Mouse (Mus musculus): ENCODE measurements around the gene Kcnab1.

Kcnab1 gene

DNA sequence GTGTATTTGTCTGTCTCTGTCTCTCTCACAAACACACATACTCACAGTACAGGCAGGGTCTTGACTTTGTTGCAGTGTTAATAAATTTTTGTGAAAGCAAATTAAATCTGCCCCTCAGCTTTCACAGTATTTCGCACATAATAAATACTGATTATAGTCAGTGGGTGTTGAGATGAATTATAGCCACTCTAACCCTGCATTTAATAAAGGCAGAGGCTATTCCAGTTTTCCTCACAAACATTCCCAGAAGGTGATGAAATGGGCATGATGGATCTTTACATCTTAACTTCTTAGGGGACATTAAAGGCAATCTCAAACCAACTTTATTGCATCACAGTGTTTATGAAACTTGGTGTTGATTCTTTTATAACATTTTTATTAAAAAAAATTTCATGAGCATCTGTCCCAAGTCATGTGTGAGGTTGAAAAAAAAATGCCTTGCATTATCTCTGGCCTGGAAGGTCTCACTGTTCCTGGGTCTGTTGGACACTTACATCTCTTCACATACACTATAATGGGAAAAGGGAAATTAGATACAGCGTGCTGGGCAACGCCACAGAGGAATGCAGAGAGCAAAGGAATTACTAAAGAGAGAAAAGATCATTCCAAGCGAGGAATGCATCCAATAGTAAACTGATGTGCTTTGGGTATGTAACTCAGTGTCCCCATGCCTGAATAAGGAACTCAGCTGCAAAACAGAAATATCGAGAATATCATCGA is 95.3 kb downstream of the Kcnab1 start:
- DNase-seq: no peak

DNA sequence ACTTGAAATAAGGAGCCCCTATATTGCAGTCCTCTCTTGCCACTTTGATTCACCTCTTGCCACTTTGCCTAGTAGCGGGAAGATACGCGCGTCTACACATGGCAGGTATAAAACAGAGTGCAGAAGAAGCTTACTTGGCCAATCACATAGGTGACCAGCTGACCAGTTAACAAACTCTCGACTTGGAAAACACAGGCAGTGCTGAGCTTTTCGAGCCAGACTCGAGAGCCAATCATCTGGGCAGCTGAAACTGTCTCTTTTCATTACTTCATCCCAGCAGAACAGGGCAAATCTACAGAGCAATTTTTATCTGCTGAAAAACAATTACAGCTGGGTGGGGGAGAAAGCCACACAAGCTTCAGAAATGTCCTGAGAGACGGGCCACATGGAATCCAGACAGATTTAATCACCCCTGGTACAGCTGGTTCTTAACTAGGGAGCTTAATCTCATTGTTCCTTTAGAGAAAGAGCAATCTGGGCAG is 96.4 kb downstream of the Kcnab1 start:
- no peak for DNase-seq

DNA sequence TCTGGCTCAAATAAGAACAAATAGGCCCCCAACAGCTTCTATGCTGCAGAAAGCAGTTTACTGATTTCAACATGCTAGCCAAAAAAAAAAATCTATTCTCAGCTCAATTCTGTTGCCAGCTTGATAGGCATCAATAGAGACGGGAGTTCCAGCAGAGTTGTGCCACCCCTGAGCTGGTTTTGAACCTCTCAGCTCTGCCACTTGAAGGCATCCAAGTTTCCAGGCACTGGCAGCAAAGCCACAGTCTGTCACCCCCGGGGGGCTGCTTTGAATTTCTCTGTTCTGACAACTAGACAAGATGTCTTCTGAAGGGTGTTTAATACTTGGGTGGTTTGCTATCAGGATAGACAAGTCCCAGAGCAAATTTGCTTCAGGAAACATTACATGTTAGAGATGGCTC is 104.5 kb downstream of the Kcnab1 start:
- no peak for DNase-seq

DNA sequence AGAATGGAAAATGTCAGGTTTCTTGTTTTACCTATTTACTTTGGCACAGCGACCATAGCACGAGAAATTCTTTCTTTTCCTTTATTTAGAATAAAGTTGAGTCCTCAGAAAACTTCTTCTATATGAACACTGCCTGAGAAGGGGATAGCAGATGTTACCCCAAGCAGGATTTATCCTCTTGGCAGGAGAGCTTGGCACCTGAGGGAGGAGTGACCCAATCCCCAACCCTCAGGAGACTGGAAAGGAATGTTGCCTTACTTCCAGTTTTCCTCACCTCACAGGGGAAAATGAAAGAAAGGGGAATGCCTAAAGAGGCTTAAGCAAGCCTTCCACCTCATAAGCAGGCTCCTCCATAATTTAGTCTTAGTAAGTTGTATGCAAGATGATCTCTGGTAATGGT is 105.5 kb downstream of the Kcnab1 start:
- DNase-seq: no peak

DNA sequence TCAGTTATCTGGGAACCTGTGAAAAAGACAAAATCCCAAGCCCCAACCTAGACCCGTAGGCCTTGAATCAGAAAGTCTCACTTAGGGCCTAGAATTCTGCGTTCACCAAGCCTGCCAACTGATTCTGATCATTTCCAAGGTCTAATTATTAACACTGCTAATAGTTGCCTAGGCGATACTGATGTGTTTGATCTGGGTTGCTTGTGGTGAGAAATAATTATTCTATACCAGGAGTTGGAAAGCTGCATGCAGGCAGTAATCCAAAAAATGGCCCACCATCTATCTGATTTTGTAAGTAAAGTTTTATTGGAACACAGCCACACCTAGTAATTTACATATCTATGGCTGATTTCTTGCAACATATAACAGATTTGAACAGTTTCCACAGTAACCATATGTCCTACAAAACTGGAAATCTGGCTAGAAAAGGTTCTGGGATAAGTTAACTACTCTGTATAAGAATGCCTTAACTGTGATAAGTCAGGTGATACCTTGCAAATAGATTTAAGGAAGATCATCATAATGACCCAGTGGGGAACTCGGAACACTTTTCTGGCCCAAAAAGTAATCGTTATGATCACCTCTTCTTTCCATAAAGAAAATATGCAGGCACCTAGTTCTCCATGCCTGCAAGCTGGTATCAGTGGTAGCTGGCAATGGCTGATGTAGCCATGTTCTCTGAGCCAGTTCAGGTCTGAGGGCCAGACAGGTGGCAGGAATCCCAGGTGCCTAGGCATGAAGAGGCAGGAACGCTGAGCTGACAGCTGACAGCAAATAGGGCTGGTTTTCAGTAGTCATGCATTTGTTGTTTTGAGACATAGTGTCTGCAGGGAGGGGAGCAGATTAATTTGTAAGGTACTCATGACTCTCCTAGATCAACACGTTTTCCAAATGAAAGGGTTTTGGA is 108.7 kb downstream of the Kcnab1 start:
- no peak for DNase-seq

DNA sequence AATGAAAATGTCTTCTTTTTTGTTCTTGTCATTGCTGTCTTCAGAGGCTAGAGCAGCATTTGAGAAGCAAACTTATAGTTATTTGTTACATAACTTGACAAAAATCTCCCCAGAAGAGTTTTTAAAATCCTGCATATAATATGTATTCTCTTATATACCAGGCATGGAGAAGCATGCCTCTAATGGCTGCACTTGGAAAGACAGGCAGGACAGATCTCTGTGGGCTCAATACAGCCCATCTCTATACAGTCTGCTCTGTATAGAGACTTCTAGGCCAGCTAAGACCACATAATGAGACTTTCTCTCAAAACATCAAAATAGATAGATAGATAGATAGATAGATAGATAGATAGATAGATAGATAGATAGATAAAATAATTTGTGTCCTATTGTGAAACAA is 111.1 kb downstream of the Kcnab1 start:
- no peak for DNase-seq

DNA sequence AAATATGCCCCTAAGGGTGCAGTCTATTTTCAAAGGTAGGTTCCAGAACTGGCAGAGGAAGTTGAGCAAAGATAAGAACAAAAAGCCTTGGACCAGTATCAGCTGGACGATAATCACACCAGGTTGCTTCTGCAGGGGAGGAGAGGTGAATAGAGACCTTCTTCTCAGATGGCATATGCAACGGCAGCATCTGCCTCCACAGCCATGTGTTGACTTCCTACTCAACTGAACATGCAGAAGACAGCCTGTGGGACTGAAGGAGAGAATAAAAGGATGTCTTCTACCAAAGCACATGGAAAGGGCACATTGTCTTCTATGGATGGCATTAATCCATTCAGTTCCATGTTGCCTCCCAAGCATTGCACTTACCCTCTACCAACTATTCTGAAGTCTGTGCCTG is 114.5 kb downstream of the Kcnab1 start:
- DNase-seq: no peak

DNA sequence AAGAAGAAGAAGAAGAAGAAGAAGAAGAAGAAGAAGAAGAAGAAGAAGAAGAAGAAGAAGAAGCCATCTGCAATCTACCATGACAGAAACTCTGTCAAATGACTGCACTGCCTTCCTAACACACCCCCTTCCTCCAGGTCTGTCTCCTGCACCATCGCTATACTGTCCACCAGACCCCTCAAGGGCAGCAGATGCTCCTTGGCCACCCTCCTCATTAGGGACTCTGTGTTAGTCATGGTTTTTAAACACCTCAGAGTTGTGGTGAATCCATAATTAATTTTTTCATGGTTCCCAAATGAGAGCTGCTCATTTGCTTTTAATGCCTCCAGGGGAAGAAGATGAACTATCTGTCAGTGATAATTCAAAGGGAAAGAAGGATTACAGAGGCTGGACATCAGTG is 121.8 kb downstream of the Kcnab1 start:
- DNase-seq: no peak

DNA sequence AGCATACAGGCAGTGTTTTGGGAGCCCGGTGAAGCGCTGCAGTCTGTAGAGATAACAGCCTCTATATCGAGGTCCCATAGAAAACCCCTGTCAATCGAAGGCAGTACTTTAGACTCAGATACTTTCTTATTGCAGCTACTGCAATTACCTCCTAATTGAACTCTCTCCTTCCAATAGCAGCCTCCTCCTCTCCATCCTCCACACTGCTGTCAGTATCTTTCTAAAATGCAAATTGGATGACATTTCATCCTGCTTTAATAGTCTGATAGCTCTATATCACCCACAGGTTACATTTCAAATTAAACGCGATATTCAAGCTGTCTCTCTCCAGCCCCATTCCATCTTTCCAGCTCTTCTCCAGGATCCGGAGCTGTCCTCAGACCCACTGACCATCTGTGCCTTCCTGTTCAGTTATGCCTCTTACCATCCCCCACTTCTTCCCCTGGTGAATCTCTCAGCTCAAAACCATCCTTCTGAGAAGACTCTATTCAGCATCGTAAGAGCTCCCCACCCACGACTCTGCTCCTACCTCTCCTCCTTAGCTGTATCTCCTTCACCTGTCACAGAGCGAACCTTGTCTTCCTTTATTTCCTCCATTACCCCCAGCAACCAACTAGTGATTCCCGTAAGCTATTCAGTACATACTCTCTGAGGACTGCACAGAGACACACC is 122.4 kb downstream of the Kcnab1 start:
- DNase-seq: no peak

DNA sequence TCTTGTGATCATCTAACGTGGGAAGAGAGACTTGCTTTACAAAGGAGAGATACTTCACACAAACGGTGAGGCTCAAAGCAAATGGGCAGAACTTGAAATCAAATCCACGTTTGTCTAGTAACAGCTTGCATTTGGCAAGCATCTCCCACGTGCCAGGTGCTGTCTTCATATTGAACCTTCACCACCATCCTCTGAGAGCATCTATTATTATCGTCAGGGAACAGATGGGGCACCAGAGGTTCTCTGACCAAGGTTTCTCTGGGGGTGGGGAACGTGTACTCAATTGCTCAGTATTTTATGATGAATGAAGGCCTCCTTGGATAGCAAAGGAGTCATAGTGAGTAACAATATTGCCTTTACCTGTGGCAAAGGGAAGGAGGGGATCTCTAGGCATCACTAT is 139.8 kb downstream of the Kcnab1 start:
- DNase-seq: no peak

DNA sequence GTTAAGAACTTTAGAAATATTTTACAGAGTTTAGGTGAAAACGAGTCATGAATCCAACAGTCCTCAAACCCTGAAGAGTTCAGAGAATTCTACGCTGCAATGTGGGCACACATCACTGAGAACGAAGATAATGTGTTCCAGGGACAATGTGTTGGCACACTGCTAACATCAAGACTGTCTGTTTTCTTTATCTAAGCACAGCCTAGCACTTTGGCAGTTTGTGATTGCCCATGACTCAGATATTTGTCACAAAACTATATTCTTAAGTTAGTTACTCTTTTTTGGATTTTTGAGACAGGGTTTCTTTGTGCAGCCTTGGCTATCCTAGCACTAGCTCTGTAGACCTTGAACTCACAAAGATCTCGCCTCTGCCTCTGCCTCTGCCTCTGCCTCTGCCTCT is 151.3 kb downstream of the Kcnab1 start:
- DNase-seq: no peak

DNA sequence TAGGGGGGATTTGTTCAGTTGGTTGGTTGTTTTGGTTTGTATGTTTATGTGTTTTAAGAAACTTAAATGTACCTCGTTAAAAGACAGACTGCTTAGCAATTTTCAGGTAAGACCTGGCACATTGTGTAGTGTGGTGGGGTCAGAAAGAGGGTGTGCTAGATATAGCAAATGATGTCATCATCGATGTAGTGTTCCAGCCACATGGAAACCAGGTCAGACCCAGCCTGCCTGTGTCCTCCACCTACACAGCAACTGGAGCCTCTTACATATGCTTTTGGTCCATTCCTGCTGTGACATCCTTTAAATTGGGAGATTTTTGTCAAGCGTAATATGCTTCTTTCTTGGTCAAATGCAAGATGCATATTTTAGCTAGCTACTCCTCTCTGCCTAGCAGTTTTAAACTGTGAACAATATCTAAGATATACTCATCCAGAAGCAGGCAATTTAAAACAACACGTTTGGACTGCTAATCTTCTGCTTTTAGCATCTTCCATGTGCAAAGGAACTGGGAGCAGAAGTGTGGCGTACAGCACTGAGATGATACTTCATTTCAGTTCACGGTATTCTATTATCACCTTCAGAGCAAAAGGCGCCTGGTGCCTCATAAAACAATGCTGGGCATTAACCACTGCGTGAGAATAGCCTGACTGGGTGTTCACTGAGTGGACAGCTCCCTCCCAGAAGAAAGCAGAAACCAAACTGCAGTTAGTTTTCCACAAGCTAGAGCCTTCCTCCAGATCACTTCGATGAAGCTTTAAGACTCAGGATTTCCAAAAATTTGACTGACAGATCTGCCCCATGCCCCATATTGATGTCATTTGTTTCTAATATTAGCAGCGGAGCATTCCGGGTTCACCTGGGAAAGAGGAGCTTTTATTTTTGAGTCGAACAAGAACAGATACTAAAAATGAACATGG is 153.6 kb downstream of the Kcnab1 start:
- no peak for DNase-seq

DNA sequence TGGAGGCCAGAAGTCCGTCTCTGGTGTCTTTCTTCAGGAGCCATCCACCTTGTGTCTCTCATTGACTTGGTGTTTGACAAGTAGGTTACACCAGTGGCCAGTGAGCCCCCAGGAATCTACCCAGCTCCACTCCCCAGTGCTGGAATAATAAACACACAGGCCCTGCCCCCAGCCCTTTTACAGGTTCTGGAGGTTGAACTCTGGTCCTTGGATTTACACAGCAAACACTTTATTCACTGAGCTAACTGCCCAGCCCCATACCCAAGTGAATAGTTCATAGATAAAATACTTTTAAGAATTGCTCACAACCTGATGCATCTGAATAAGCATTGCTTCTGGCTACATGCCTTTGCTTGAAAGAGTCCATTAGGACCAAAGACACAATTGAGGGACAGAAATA is 164.1 kb downstream of the Kcnab1 start:
- no peak for DNase-seq

DNA sequence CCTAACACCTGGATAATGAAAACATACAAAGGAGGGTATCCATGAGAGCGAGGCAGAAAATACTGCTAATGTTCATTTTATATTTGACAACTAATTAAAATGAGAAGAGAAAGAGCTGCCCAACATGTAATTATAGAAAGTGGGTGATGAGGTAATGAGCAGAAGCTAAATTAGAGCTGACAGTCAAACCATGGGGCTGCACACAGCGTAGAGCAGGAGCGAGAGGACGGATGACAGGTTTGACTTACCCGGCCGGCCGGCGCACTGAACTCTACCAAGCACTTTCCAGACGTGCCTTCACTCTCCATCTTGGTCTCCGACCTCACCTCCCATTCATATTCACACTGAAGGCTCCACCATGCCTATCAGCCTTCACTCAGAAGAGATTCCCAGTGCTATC is 168.6 kb downstream of the Kcnab1 start:
- no peak for DNase-seq

DNA sequence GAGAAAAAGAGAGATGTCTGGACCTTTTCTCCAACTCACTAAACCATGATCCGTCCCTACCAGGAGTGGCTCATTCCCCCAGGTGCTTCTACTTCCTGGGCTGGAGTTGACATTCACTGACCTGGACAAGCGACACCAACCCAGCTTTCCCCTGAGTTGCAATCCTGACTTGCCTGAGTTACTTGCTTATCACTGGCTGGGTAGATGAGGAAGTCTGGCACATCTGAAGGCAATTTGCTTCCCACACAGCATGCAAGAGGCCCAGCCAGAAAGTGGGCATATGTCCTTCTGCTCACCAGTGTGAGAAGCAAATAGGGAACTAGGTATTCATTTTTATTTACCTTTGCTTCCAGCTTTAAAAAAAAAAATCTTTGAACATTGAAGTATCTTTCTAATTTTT is 174.2 kb downstream of the Kcnab1 start:
- no peak for DNase-seq

DNA sequence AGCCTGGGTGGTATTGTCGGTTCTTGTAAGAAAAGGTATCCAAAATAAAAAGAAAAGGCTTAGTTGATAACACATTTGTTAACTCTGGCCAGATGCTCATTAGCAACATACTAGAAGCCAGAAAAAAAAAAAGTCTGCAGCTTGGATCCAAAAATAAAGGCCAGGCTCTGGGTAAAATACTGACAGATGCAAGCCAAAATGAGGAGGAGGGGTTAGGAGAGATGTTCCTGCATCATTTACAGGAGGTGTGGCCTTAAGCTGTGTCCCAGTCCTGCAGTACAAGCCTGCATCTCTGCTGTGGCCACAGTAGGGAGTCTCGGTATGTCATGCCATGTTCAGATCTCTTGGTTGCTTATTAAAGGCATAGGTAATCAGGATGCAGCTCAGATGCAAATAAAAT is 179.8 kb downstream of the Kcnab1 start:
- no peak for DNase-seq

DNA sequence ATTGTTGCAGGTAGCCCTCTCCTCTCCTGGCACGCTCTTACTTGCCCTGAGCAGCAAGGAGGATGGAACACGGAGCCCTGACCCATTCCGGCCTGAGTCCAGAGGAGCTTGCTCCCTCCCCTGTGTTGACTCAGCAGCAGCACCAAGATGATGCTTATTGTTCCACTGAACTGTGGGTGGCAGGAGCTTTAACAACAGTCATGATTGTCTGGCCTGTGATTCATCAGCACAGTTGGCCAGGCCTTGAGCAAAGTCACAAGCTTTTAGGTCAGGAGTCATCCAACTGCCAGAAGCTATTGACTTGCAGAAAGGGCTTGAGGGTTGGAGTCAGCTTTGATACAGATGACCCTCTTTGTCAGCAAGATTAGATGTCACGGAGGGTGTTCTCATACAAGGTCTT is 187.8 kb downstream of the Kcnab1 start:
- no peak for DNase-seq

DNA sequence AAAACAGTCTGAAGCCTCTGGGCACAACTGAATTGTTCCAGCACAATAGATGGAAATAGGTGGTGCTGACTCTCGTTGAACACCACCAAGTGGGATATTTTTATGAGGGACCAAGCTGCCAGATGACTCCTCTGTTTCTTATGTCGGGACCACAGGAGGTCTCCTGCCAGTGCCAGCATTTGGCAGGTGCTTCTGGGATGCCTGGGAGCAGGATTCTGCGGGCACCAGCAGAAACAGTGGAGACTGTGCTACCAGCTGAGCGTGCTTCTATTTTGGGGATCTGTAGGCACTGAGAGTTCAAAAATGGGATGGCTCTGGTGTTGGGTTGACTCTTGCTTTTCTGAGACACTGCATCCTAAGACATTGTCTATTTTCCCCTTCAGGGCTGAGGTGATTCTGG is 190.0 kb downstream of the Kcnab1 start:
- DNase-seq: no peak

DNA sequence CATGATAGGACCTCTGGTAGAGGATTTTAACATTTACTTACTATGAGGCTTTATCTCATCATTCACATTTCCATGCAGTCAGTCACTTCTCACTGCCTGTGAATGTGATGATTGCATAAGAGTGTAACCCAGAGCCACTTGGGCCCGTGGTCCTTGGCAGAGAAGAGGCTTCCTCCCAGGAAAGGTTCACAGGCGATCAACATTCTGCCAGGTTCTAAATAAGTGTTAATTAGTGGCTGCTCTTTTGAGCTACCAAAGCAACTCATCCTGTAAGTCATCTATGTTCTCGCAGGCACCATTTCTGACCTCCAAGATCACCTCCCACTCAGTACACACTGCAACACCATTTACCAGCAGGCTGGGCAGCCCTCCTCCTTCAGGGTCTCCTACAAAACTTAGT is 192.3 kb downstream of the Kcnab1 start:
- DNase-seq: no peak

DNA sequence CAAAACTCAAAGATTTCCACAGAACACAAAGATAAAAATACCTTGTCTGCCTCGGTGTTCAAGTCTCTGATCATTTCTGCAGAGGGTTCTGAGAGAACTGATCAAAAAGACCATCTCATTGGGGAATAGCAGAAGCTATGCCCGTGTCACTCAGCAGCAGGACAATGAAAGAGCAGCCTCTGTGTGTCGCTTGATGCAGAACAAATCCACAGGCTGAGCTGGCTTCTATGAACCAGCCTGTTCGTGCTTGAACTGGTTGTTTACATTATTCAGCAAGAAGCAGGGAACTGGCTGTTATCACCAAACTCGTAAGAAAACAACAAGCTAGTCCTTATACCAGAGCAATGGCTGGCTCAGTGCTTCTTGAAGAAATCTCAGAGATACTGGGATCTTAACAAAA is 193.4 kb downstream of the Kcnab1 start:
- DNase-seq: no peak

DNA sequence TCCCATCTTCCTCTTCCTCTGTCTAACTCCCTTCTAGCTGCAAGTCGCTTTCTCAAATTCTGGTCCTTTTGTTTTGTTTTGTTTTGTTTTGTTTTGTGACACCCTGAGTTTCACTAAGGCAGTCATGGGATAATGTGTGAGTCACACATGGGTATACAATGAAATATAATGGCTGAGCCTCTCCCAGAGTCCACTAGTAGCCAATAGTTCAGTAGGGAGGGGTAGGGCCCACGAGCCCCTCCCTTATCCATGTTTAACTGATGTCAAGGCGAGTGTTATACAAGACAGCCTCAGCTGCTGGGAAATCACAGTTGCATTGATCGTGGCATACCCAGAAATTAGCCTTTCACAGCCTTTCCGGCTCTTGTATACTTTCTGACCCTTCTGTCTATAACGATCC is 206.7 kb downstream of the Kcnab1 start:
- DNase-seq: no peak

DNA sequence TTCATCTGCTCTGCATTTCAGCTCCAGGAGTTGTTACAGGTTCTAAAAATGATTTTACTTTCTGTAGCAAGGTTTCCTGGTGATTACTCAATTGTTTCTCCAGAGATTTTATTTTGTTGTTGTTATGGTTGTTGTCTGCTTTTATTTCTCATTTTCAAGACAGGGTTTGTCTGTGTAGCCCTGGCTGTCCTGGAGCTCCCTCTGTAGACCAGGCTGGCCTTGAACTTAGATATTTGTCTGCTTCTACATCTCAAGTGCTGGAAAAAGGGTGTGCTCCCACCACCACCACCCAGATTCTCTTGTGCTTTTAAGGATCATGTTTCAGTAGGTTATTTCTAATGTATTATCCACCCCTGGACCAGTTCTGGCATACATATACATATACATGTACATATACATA is 207.6 kb downstream of the Kcnab1 start:
- DNase-seq: no peak

Measured in kidney, postnatal 25 days (tissue).